Mouse (Mus musculus): ENCODE data around the gene Gm3417.
"Not testable (repeated sequence)": the region's sequence is repeated elsewhere in the genome, so short reads cannot be mapped to it uniquely, and the experiment has no call there.

Gene Gm3417

GRCm38 (mm10) chr17:14958686-14959327 lies 19.8 kb downstream of the Gm3417 start:
- DNase-seq, result no peak

GRCm38 (mm10) chr17:14953452-14953851 lies 25.1 kb downstream of the Gm3417 start:
- DNase-seq, result no peak

GRCm38 (mm10) chr17:14949161-14949827 lies 29.3 kb downstream of the Gm3417 start:
- DNase-seq, result no peak

- DNase-seq, result no peak
These were observed 34.0 kb downstream of the Gm3417 start for GRCm38 (mm10) chr17:14944551-14944950.

- DNase-seq, result no peak
These were observed 34.9 kb downstream of the Gm3417 start for GRCm38 (mm10) chr17:14943729-14944059.

- DNase-seq, result peak; percentile 98
These were observed 35.4 kb downstream of the Gm3417 start, which contains the start of the genes Wdr27 and 1600012H06Rik for GRCm38 (mm10) chr17:14943009-14943728. Gene Wdr27 (minus strand): TSS chr17:14943158. Gene 1600012H06Rik (plus strand): TSS chr17:14943184.

- DNase-seq, result peak; percentile 50
These were observed 36.4 kb downstream of the Gm3417 start for GRCm38 (mm10) chr17:14942181-14942580.

- no peak for DNase-seq
These were observed 42.6 kb downstream of the Gm3417 start for GRCm38 (mm10) chr17:14935841-14936605.

GRCm38 (mm10) chr17:14935280-14935679 lies 43.3 kb downstream of the Gm3417 start:
- not testable (repeated sequence) for DNase-seq

GRCm38 (mm10) chr17:14931469-14931868 lies 47.1 kb downstream of the Gm3417 start:
- DNase-seq, result no peak

GRCm38 (mm10) chr17:14930697-14931096 lies 47.9 kb downstream of the Gm3417 start:
- DNase-seq, result no peak

GRCm38 (mm10) chr17:14928631-14929030 lies 50.0 kb downstream of the Gm3417 start:
- no peak for DNase-seq

- no peak for DNase-seq
These were observed 50.9 kb downstream of the Gm3417 start for GRCm38 (mm10) chr17:14927644-14928218.

- DNase-seq, result no peak
These were observed 57.0 kb downstream of the Gm3417 start for GRCm38 (mm10) chr17:14921582-14921981.

GRCm38 (mm10) chr17:14917866-14918265 lies 60.7 kb downstream of the Gm3417 start:
- no peak for DNase-seq

GRCm38 (mm10) chr17:14914401-14914800 lies 64.2 kb downstream of the Gm3417 start:
- no peak for DNase-seq
